Mouse (Mus musculus) ES-CJ7 (cell line): ENCODE results near the gene Tjp3.

Source experiments
- DNase-seq: peaks from one replicate; pipeline ENCODE4 v3.0.0; 2011; ENCODE audit warnings: low read depth, low spot score

Gene Tjp3

GRCm38 (mm10) chr10:81319741-81320549 is 28.6 kb upstream of the Tjp3 start:
- peak; percentile 99 for DNase-seq

GRCm38 (mm10) chr10:81319330-81319699 is 27.9 kb upstream of the Tjp3 start:
- no peak for DNase-seq

- no peak for DNase-seq
These were observed 27.4 kb upstream of the Tjp3 start for GRCm38 (mm10) chr10:81318589-81319329.

GRCm38 (mm10) chr10:81317273-81317672 is 25.9 kb upstream of the Tjp3 start:
- peak; percentile 83 for DNase-seq

- no peak for DNase-seq
These were observed 25.1 kb upstream of the Tjp3 start for GRCm38 (mm10) chr10:81316338-81317060.

GRCm38 (mm10) chr10:81315587-81315986 is 24.2 kb upstream of the Tjp3 start:
- DNase-seq, result no peak

GRCm38 (mm10) chr10:81314201-81314600 is 22.8 kb upstream of the Tjp3 start:
- no peak for DNase-seq

GRCm38 (mm10) chr10:81313581-81313980 is 22.2 kb upstream of the Tjp3 start:
- DNase-seq, result no peak

- no peak for DNase-seq
These were observed 18.2 kb upstream of the Tjp3 start for GRCm38 (mm10) chr10:81309571-81309970.

- DNase-seq, result no peak
These were observed 15.7 kb upstream of the Tjp3 start for GRCm38 (mm10) chr10:81306837-81307682.

- no peak for DNase-seq
These were observed 14.8 kb upstream of the Tjp3 start for GRCm38 (mm10) chr10:81306173-81306668.

- no peak for DNase-seq
These were observed 14.3 kb upstream of the Tjp3 start for GRCm38 (mm10) chr10:81305663-81306062.

- DNase-seq, result peak; percentile 69
These were observed 13.3 kb upstream of the Tjp3 start for GRCm38 (mm10) chr10:81304597-81305238.

- no peak for DNase-seq
These were observed 12.4 kb upstream of the Tjp3 start for GRCm38 (mm10) chr10:81303761-81304160.

GRCm38 (mm10) chr10:81303258-81303657 is 11.9 kb upstream of the Tjp3 start:
- DNase-seq, result no peak

- DNase-seq, result no peak
These were observed 11.4 kb upstream of the Tjp3 start for GRCm38 (mm10) chr10:81302781-81303218.

GRCm38 (mm10) chr10:81302288-81302687 is 10.9 kb upstream of the Tjp3 start:
- DNase-seq, result no peak

- DNase-seq, result no peak
These were observed 9.9 kb upstream of the Tjp3 start for GRCm38 (mm10) chr10:81301321-81301720.

- no peak for DNase-seq
These were observed 9.0 kb upstream of the Tjp3 start for GRCm38 (mm10) chr10:81300352-81300907.
